Mouse (Mus musculus) spleen, postnatal 0 days (tissue): ENCODE data around the gene Pdlim1. TPM values are rescaled to one million over a fixed set of nuclear protein-coding genes. Genes with fewer than 3 reads are reported as not detected.

ENCODE experiments used
- polyA plus RNA-seq: library from polyadenylated mRNA; unstranded; fragments of >200 nt; fragmentation: Nextera tagmentation; extraction: Ambion mirVana; gene quantifications from 2 replicates; pipeline ENCODE4 v1.2.1, GENCODE M21; 2015

Gene Pdlim1
- 114 and 116 TPM in 2 replicates for polyA plus RNA-seq

DNA sequence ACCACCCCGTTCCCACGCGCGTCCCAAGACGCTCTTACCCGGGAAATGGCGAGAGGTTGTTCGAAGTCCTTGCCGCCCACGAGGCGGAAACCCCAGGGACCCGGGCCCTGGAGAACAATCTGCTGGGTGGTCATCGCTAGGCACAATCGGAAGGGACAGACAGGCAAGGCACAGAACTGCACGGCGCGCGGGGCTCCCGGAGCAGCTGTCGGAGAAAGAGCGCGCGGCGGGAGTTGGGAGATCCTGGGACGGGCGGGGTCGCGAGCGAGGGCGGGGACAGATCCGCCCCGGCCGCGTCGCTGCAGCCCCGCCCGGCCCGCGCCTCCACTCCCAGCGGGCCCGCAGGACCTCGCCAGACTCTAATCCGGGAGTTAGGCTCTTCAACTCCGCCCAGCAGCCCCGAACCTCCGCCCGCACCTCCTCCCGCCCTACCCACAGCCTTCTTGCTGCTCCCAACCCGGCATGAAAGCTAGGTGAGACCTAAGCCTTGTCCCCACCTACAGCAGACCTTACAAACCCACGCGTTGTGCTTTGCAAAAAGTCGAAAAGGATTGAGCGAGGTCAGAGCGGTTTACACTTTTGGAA is at the start of gene Pdlim1:
Pdlim1 (minus strand) TSS at position 535 of the 585 bp plus-strand sequence.

GRCm38 (mm10) chr19:40187160-40187559 is 84.5 kb downstream of the Pdlim1 start, which contains the start of gene Cyp2c70:
Gene Cyp2c70 (minus strand): TSS chr19:40187333.

Other genes starting within 250 kb of the Pdlim1 start
- gene Cyp2c54, start 198.0 kb downstream of the Pdlim1 start, polyA plus RNA-seq, result not detected in 2 replicates
- gene Cyp2c50, start 182.2 kb downstream of the Pdlim1 start, polyA plus RNA-seq, result not detected in 2 replicates
- not detected in 2 replicates for gene Cyp2c70, start 84.5 kb downstream of the Pdlim1 start, polyA plus RNA-seq
- gene Sorbs1, start 241.9 kb upstream of the Pdlim1 start, polyA plus RNA-seq, result 55.0 and 55.1 TPM in 2 replicates